Mouse (Mus musculus) urinary bladder, postnatal 36 days (tissue): Measurements from ENCODE around the gene Gm5773.
"Not testable (repeated sequence)": the region's sequence is repeated elsewhere in the genome, so short reads cannot be mapped to it uniquely, and the experiment has no call there.

Experiments used
- DNase-seq, 2 experiments: peaks; one replicate each; pipeline ENCODE4 v3.0.0; 2022; ENCODE audit warnings: low spot score in 2 of 2, mixed read lengths in 1 of 2

Gene Gm5773

DNA sequence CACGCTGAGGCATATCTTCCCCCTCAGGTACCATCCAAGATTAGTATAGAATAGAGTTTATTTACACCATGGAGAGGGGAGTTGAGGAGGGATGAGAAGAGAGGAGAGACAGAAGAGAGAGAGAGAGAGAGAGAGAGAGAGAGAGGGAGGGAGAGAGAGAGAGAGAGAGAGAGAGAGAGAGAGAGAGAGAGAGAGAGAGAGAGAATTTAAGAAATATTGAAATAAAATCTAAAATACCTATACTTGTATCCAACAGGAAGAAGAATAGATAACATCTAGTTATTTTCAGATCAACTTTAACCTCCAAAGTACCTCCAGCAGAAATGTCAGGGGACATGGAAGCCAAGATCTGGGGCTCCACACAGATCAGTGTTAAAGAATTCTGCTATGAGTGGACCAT is at the start of gene Gm5773:
Gm5773 (plus strand) TSS at position 301 of the 400 bp plus-strand sequence.
- DNase-seq = not testable (repeated sequence)

DNA sequence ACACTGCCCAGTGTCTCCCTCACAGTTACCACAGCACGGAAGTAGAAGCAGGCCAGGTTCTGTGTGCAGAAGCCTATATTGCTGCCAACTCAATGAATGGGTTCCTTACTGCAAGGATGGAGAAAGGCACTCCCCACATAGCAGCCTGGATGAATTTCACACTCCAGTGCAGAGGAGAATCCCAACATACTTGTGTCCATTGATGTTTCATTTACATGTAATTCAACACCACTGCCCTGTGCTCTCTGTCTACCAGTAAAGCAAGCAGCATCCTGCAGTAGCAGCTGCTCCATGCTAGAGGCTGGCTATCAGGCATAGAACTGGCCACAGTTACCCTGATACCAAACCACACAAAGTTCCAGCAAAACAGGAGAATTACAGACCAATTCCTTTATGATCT is 27.3 kb upstream of the Gm5773 start:
- DNase-seq = not testable (repeated sequence)

DNA sequence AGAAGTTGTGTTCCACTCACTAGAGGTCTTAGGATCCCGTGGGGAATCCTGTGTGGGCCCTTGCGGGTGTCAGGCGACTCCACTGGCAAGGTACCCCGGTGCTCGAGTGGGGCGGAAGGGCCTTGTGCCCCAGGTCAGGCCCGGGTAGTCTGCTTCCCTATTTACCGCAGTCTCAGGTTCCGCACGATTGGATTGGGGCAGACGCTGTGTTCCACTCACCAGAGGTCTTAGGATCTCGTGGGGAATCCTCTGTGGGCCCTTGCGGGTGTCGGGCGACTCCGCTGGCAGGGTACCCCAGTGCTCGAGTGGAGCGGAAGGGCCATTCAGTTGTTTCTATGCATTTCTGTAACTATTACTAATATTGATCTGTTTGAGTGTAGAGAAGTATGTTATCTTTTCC is 18.8 kb upstream of the Gm5773 start:
- not testable (repeated sequence) for DNase-seq

DNA sequence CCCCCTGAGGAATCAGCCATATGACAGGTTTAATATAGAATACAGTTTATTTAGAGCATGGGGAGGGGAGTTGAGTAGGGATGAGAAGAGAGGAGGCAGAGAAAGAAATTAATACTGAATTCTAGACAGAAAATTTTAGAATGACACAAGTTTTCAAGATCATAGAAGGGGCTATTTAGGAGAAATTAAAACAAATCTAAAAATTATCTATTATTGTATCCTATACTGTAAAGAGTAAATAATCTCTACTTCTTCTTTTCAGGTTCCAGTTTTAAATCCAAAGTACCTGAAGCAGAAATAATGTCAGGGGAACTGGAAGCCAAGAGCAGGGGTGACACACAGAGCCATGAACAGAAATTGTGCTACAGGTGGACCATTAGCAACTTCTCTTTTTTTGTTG is 23.3 kb downstream of the Gm5773 start, which contains the start of gene Tdpoz4:
Tdpoz4 (plus strand) TSS at position 301 of the 400 bp plus-strand sequence.
- DNase-seq = not testable (repeated sequence)

DNA sequence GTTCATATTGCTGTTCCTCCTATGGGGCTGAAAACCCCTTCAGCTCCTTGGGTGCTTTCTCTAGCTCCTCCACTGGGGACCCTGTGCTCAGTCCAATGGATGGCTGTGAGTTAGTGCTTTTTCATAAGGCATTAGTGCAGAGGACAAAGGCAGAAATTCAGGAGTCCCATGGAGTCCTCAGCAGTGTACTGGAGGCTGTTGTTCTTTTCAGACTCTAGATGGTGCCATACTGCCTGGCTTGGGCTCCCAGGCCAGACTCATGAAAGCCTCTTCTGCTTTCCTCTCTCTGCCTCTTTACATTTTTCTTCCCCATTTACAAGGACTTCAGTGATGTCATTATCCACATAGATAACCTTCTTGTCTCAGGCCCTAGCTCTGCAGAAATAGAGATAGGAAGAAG is 40.5 kb downstream of the Gm5773 start:
- not testable (repeated sequence) for DNase-seq
